Mouse (Mus musculus) megakaryocyte, embryonic 14.5 days (primary cell): Measurements from ENCODE around the gene Acss2.

Experiments used
- FLI1 ChIP-seq: IDR thresholded peaks from 2 replicates; pipeline ENCODE4 v1.6.1; 2012; ENCODE audit warnings: low read length, inconsistent platforms, mixed read lengths
- GATA1 ChIP-seq: IDR thresholded peaks from 3 replicates; pipeline ENCODE4 v1.6.1; 2012; ENCODE audit warnings: mixed read lengths, low read length, inconsistent platforms, borderline replicate concordance

DNA sequence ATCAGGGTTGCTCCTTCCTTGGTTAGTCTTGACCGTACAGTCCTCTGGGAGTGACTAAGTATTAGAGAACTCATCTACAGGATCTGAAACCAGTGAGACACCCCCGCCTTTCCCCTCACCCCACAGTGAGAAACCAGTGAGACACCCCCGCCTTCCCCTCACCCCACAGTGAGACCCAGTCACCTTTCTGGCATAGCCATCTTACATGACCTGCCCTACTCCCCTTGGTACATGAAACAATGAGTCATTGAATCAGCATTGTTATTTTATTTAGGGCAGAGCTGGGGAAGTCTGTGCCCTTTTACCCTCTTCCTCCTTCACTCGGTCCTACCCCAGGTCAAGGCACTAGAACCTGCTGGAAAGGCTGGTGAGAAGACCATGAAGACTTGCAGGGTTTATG is 45.2 kb downstream of the Acss2 start:
- TF ChIP-seq GATA1 (no peak), FLI1 (no peak)
